Mouse (Mus musculus) layer of hippocampus, adult 11-12 months (tissue): Measurements from ENCODE around the gene Slc16a10.

Experiments used
- DNase-seq: peaks from one replicate; pipeline ENCODE4 v3.0.0; 2022; ENCODE audit warnings: low spot score

The Slc16a10 gene

DNA sequence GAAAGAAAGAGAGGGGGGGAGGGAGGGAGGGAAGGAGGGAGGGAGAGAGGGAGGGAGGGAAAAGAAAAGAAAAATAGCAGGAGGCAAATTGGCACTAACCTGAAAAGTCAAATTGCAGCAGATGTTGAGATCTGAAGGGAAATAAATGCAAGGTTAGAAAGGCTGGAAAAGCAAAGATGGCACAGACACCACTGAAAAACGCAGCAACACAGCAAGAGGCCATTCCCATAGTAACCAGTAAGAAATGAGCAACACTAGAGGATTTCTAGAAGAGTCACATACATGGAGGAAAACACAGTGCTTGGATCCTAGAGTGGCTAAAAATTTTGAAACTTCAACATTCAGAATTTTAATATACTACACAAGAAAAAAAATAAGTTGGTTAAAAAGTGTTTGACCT is 74.5 kb downstream of the Slc16a10 start:
- no peak for DNase-seq

DNA sequence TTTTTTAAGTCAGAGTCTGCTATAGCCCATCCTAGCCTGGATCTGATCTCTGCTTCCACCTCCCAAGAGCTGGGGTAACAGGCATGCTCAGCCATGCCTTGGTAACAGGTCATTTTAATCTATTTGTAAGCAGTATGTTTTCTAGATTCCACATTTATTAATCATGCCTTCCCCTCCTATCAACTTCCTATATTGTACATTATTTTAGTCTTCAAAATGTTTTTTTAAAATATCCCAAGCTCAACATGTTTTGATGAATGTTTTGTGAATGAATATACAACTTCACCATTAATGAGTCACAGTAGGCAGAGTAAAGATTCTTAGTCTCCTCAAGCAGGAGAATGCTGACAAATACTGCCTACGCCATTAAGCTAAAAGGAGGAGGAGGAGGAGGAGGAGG is 75.0 kb downstream of the Slc16a10 start:
- no peak for DNase-seq

DNA sequence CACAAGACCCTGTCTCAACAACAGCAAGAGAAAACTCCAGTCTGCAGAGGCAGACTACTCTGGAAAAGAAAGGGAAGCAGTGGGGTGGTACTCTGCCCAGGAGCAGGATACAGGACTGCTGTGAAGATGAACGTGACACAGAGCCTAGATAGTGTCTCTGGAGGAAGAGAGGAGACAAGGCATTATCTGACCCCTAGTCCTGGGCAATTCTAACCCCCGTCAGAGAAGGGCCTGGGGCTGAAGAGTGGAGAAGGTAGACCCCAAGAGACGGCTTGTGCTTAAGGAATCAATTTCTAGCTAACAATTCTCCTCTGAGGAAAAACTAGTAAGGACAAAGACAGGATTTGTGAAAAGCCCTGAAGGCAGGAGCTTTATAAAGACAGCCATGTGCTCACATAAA is 76.7 kb downstream of the Slc16a10 start:
- DNase-seq = no peak

DNA sequence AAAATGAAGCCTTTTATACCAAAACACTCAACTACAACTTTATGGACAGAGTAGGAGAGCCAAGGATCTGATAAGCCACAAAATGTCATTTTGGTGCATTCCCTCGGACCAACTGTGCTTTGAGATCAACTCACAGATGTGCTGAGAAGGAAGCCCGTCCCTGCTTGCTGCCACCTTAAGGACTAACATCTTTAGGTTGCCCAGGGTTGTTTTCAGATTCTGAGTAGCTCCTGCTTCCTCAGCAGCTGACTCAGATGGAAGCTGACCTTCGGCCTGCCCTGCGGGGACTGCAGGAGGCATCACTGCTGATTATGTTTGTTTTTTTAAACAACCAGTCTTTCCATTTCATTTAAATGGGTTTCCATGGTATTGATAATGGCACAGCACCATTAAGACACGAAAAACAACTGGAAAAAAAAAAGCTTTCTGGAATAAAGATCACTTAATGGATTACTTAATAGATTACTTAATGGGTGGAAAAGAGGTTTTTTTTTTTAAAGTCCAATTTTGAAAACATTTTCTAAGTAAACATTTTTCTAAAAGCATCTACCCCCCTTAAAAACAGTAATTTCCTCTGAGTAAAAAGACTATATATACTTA is 78.7 kb downstream of the Slc16a10 start:
- DNase-seq = no peak

DNA sequence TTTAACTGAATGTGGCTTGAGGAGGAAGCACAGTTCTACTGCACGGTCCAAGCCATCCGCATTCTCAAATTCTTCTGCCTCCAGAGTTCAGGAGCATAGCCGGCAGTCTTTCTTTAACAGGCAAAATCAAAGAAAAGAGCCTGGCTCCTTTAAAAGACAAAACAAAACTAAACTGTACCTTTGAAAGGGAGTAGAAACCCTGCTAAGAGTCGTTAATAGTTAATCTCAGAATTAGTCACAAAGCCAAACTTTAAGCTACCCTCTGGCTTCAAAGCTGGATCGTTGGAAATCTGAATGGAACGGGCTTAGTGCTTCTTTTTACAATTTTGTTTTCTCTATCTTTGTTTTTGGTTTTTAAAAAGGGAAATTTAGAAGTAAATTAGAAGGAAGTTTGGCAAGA is 79.2 kb downstream of the Slc16a10 start:
- DNase-seq = no peak

DNA sequence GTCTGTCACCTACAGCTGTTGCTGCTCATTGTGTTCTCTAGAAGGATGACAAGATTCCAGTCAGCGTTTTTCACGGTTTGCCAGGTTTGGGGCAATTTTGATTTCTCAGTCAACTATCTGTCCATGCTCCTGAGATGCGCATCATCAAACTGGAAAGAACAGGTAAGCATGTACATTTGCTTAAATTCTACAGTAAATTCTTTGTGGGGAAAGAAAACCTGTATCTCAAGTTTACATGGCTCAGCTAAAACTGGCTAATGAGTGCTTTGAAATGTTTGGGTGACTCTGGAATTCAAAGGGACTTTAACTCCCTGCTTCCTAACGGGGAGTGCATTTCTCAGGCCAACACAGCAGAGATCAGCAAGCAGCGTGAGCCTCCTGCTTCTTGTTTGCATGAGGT is 80.1 kb downstream of the Slc16a10 start:
- DNase-seq = no peak

DNA sequence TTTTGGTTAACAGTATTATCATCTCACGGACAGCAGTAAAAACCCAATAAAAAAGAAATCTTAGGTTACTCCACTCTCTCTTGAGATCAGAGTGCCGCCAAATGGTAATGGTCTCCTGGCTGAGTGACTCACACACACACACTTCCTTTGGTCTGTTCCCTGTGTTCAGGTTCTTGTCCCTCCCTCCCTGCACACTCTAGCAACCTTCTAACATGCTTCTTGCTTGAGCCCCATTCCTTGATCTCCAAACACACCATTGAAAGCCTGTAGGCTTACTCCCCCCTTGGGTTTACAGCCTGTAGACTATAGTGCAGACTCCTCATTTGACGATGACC is 83.3 kb downstream of the Slc16a10 start:
- no peak for DNase-seq

DNA sequence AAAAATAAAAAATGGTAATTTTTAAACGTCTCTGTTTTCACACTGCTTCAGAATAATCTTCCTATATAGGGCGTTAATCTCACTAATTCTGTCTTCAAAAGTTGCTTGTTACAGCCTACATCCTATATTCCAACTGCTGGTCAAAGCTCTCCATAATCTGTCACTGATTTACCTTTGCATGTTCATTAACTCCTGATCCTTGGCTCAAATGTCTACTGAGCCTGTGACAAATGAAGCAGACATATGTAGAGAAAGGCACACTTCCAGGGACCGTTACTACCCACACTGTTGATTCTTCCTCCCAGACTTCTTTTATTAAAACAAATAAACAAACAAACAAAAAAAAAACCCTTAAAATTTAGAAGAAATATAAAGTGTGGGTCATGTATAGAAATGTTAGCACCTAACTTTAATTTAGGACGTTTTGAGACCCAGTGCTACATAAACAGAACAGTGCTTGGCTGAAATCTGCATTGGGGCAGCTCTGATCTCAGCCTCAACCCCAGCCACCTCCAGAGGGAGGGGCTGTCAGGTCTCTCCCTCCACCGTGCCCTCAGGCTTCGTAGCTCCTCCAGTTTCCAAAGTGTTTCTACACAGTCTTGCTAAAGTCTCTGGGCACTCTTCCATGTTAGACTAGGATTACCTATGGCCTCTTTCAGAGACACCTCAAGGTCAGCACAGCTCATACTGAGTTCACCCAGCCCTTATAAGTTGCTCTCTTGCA is 83.8 kb downstream of the Slc16a10 start:
- DNase-seq = no peak

DNA sequence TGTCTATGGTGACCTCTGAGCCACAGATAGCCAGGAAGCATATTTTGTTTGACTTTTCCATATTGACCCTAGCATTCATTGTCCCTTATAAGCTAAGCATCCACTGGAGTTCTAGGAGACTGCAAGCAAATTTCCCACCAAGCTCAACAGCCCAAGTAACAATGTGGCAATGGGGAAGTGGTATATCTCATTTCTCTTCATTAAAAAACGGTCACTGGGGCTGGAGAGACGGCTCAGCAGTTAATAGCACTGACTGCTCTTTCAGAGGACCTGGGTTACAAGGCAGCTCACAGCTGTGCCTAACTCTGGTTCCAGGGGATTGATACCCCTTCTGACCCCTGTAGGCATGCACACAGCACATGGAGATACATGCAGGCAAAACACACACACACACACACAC is 84.4 kb downstream of the Slc16a10 start:
- no peak for DNase-seq

DNA sequence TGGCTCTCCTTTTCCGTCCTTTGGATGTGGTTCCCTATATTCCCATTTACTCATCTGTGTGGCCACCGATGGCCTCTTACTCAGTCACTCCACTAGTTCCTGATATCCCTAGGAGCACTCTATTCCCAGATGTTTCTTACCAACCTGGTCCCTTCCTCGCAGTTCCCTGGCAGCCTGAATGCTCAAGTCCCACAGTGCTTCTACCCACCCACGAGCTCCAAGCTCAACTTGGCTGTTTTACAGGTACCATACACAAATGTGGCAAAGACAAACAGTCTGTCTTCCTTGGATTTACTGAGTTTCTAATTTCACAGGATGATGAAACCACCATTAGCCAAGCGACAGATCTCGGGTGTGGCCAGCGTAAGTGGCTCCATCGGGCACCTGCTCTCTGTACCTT is 87.6 kb downstream of the Slc16a10 start:
- no peak for DNase-seq

DNA sequence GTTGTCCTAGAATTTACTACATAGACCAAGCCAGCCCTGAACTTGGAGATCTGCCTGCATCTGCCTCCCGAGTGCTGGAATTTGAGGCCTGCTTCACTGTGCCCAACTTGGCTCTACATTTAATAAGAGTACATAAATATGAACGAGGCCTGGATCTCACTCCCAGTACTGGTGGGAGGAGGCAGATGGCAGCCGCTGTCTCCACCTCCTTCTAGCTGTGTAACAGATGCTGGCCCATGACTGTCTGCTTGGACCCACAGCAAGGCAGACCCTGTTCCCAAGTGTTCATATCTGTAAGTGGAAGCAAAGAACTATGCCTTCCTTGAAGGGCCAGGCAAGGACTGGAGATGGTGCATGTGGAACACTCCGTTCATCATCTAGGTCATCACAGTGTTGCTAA is 88.2 kb downstream of the Slc16a10 start:
- peak; percentile 57 for DNase-seq

DNA sequence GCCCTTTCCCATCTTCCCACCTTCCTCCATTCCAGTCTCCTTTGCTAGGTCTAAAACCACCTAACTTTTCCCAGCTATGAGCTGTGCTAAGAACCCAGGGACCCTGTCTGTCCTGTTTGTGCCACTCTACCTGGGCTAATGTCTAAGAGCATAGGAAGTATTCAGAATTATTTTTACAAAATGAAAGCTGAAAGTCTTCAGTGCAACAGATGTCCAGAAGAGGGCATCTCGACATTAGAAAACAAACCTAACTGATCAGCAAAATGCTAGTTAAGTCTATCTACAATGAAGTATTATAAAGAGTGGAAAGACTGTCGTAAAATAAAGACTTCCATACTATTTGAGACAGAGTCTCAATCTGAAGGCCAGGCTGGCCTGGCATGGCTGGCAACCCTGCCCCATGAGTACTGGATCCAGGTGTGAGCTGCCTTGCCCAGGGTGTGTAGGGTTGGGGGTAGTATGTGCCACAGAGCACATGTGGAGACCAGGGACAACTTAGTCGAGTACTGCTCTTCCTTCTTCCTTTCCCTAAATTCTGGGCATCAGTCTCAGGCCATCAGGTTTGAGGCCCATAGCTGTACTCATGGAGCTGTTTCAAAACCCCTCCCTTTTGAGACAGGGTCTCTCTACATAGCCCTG is 88.7 kb downstream of the Slc16a10 start:
- DNase-seq = peak; percentile 53

DNA sequence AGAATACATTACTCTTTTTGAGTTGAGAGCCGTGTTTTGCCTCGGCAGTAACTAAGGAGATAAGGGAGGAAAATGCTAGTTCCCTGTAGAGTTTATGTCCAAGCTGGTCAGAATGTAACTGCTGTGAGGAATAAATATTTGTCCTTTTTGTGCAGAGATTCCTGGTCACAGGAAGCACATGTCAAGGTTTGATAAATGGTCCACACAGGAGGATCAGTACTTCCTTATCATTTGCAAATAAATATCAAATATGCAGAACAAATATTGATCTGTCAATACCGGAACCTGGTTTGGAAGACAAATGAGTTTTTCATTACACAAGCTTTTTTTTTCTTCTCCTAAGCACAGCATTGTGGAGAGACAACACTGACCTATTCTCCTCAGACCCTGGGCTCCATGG is 90.1 kb downstream of the Slc16a10 start:
- no peak for DNase-seq

DNA sequence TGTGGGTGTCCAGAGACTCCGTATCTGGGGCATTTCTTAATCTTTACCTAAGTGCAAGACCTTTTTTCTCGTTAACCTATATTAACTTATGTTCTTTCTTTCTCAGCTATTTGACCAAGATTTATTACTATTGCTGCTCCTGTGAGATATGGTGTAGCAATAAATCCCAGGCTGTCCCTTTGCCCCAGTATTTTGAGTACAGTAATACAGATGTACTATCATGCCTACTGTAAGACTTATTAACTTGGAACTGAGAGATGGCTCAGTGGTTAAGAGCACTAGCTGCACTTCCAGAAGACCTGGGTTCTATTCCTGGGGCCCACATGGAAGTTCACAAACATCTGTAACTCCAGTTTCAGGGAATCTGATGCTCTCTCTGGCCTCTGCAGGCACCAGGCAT is 91.3 kb downstream of the Slc16a10 start:
- no peak for DNase-seq

DNA sequence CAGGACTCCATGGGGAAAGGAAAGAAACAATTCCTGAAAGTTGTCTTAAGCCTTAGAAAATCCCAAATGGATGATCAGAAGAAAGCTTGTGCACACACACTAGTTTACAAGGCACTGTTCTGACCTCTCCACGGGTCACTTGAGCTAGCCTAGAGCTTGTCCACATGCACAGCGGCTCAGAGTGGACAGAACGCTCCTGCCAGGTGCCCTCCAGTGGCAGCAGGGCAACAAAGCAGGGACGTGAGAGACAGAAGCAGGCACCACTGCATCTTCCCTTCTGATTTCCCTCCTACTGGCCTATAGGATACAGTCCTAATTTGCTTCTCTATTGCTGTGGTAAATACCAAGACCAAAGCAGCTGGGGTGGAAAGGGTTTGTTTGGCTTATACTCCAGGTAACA is 100.7 kb downstream of the Slc16a10 start:
- DNase-seq = no peak

DNA sequence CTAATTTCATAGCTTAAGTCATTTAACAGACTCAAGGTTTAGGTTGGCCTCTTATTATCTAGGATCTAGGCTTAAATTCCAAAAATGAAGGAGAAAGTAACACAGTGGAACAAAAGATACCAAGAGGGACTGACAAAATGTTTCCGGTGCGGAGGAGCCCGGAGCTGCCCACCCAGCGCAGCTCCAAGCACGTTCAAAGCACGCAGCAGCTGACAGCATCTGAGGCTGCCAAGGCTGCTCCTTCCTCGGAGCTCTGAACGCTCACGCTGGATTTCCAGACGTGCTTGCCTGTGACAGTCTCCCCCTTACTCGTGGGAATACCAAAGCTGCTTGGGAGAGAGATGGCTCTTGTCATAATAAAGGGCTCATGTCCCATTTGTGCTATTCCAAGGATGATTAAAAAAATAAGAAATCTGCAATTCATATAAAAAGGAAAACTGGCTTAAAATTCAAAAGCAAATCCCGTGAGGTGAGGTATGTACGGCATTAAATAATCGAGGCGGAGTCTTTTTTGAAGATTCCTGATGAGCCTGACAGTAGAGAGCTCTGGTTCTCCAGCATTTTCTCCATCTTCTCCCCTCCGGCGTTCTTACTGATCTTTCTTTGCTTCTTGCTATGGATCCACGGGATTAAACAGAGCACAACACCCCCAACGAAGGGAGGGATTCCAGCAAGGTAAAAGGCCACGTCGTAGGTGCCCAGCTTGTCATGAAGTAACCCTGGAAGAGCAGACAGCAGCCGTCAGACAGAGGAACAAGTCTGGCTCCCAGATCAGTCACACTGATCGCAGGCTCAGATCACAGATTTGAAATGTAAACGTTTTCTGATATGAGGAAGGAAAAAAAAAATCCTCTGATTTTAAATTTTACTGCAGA is 105.1 kb downstream of the Slc16a10 start:
- no peak for DNase-seq

DNA sequence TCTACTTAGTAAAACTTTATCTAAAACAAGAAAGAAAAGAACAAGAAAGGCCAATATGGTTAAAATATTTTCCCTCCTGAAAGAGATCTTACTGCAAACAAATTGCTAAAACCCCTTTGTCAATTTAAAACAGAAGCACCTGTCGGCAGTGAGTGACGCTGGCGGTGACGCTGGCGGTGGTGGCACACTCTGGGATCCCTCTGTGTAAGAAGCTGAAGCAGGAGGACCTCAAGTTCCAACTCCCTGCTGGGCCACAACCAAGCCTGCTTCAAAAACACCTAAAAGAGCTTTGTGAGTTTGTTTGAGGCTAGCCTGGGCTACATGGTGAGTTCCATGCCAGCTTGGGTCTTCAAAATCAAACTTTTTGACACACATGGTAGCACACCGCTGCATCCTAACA is 107.1 kb downstream of the Slc16a10 start:
- DNase-seq = no peak

DNA sequence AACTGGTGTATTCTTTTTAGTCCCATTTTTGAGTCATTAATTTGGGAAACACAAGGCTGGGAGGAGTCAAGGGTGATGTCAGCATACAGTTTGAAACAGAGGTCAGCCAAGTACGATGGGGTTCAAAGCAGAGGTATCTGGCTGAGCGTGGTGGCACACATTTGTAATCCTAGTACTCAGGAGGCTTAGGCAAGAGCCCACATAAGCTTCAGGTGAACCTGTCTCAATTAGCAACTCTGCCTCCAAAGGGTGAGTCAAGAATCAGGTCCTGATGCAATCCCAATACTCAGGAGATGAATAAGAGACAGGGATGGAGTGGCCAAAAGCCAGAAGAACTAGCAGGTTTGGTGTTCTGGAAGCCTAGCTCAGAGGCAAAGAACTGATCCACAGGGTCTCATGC is 109.2 kb downstream of the Slc16a10 start:
- DNase-seq = no peak

DNA sequence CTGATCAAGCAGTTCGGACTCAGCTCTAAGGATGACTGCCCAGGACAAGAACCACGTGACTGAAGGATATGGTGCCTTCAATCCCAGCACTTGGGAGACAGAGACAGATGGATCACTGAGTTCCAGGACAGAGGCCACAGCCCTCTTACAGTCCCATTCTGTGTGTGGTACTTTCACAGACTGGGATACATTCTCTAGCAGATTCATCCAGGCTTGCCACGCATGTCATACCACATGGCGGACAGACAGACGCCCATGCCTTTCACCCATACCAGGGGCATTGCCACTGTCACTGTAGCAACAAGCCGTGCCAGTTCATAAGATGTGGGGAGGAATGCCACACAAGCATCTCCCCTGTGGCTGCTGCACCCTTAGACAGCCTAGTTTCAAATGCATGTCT is 111.3 kb downstream of the Slc16a10 start:
- DNase-seq = no peak

DNA sequence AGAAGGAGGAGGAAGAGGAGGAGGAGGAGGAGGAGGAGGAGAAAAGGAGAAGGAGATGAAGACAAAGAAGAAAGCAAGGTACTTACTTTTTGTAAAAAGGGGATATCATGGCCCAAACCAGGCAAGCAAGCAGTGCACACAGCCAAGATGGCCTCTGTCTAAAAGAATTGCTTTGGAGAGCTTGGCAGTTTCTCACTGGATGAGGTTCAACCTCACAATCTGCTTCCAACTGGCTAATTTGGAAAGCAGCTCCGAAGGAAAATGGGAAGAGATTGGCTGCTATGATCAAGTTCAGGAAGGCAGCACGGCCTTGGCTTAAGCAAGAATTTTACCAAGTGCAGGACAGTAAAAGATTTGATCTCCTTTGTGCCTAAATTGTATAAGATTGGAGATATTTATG is 112.4 kb downstream of the Slc16a10 start:
- DNase-seq = no peak

DNA sequence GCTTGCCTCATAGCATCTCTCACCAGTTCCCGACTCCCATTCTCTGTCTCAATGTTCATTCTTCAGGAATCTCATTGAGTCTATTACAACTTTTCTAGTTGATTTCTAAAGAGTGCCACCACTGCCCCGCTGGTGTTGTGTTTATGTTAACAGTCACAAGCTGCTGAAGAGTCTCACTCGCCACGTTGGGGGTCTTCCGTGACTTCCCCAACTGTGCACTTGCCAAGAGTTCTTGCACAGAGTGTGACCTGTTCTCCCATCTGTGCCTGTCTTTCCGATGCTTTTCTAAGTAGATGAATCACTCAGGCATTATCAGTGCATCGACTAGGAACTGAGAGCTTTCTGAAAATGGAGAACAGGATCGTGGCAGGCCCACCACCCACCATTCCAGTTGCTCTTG is 114.0 kb downstream of the Slc16a10 start:
- DNase-seq = no peak

DNA sequence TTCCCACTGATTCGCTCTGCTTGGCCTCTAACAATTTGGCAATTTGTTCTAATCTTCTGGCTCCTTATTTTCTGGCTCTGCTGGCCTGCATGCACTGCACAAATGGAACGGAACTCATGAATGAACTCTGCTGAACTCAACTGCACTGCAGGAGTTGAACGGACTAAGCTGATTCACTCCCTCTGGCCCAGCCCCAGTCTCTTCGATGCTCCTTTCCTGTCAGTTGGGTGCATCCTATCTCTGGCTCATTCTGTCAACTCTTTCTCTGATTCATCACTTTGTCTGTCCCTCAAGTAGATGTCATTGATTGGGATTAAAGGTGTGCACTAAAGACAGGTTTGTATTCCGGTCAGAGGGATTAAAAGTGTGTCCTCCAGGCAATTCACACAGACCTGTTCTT is 115.5 kb downstream of the Slc16a10 start:
- DNase-seq = no peak

DNA sequence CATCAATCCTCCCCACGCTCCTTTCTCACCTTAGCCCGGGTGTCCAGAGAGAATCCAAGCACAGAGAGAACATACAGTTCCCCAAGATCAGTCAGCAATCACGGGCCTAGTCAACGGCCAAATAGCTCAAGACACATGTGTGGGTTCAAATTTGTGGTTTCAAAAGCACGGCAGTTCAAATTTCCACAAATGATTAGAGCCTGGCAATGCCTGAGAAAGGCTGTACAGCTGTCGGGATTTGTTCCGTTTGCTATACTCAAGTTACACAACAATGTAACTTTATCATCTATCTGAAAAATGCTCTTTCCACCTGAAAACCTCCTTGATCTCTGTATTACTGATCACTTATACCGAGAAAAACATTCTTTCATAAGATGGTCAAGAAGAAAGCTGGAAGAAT is 116.5 kb downstream of the Slc16a10 start:
- no peak for DNase-seq
